Mouse (Mus musculus) heart, postnatal 0 days (tissue): Measurements from ENCODE around the gene Fgfr2. TPM values are rescaled to one million over a fixed set of nuclear protein-coding genes. Genes with fewer than 3 reads are reported as not detected.

ENCODE experiments used
- ATAC-seq: fragments of 200-750 bp; cut with Nextera tagmentation; 2 replicates; pipeline ENCODE4 v1.8.0; 2017; ENCODE audit warnings: low read depth, moderate number of reproducible peaks, moderate library complexity; ENCODE audit not compliant: insufficient read depth
- DNase-seq: peaks from one replicate; pipeline ENCODE4 v3.0.0-alpha.2; 2016; ENCODE audit warnings: low spot score
- H3K27ac ChIP-seq: fragments of 300-500 bp; sonication (generic); 2 replicates; pipeline ENCODE4 v1.5.1; 2014; ENCODE audit warnings: low read depth, mild to moderate bottlenecking
- H3K27me3 ChIP-seq: fragments of 300-500 bp; sonication (generic); 2 replicates; pipeline ENCODE4 v1.6.1; 2014; ENCODE audit warnings: low read length, mixed read lengths; ENCODE audit not compliant: control insufficient read depth, insufficient read depth
- H3K36me3 ChIP-seq: fragments of 300-500 bp; sonication (generic); replicated peaks from 2 replicates; pipeline ENCODE4 v1.6.1; 2014; ENCODE audit warnings: low read length, mixed read lengths; ENCODE audit not compliant: control insufficient read depth, insufficient read depth
- H3K4me1 ChIP-seq: fragments of 300-500 bp; sonication (generic); 2 replicates; pipeline ENCODE4 v1.6.1; 2014; ENCODE audit warnings: antibody characterized with exemption; ENCODE audit not compliant: control insufficient read depth, insufficient read depth
- H3K4me2 ChIP-seq: fragments of 300-500 bp; sonication (generic); 2 replicates; pipeline ENCODE4 v1.6.1; 2014; ENCODE audit warnings: low read depth, mild to moderate bottlenecking, low read length, moderate library complexity
- H3K4me3 ChIP-seq: fragments of 300-500 bp; sonication (generic); 2 replicates; pipeline ENCODE4 v1.5.1; 2014; ENCODE audit warnings: low read depth, low read length
- H3K9ac ChIP-seq: fragments of 300-500 bp; sonication (generic); replicated peaks from 2 replicates; pipeline ENCODE4 v1.6.1; 2014; ENCODE audit warnings: low read depth, low read length, mixed read lengths
- H3K9me3 ChIP-seq: fragments of 300-500 bp; sonication (generic); replicated peaks from 2 replicates; pipeline ENCODE4 v1.6.1; 2016; ENCODE audit warnings: low read length; ENCODE audit not compliant: control insufficient read depth
- CTCF ChIP-seq: IDR thresholded peaks from 2 replicates; pipeline ENCODE4 v1.5.1; 2016; ENCODE audit warnings: antibody characterized with exemption, control low read depth, low read depth
- EP300 ChIP-seq: IDR thresholded peaks from 2 replicates; pipeline ENCODE4 v1.6.1; 2016; ENCODE audit warnings: antibody characterized with exemption, low read depth
- WGBS: fragments of 180-500 bp; shearing (Covaris S2); extraction: QIAGEN DNeasy Blood & Tissue Kit; methylation state at CpG from one replicate; pipeline ENCODE4 v1.1.7; 2014; 5-methylcytosine and 5-hydroxymethylcytosine counted together
- polyA plus RNA-seq: library from polyadenylated mRNA; unstranded; fragments of >200 nt; fragmentation: Nextera tagmentation; extraction: Ambion mirVana; gene quantifications from 2 replicates; pipeline ENCODE4 v1.2.1, GENCODE M21; 2015
- total RNA-seq: library from RNA; depleted of rRNA; stranded (reverse); fragments of >200 nt; gene quantifications from 2 replicates; pipeline ENCODE4 v1.2.3, GENCODE M21; 2014; ENCODE audit warnings: low replicate concordance

Gene Fgfr2
- total and polyA plus RNA-seq, 2 experiments from 2014 or later: 3.8 to 11.5 TPM

- Histone ChIP-seq H3K4me2 (no peak overlapping the region), H3K9me3 (no peaks in the 10 kb centered on the region), H3K9ac (no peak overlapping the region), H3K4me3 (no peak overlapping the region), H3K36me3 (no peaks in the 10 kb centered on the region), H3K27me3 (no peaks in the 10 kb centered on the region), H3K27ac (no peak overlapping the region), H3K4me1 (peaks cover 20% of the 10 kb centered on the region; the same call in 1 of the 2 replicates)
- no peak for ATAC-seq
- no peak for DNase-seq
- 70% methylated on average over 2 of the region's 2 CpGs for WGBS
- TF ChIP-seq EP300 (no peak), CTCF (no peak)
These were observed 182.6 kb downstream of the Fgfr2 start for GRCm38 (mm10) chr7:132940569-132940968.

- Histone ChIP-seq H3K9ac (no peak overlapping the region), H3K4me2 (no peak overlapping the region), H3K27me3 (no peaks in the 10 kb centered on the region), H3K36me3 (no peaks in the 10 kb centered on the region), H3K4me1 (peaks cover 20% of the 10 kb centered on the region; the same call in 1 of the 2 replicates), H3K27ac (no peak overlapping the region), H3K9me3 (no peaks in the 10 kb centered on the region), H3K4me3 (no peak overlapping the region)
- no peak for TF ChIP-seq CTCF
- TF ChIP-seq EP300: no peak
- DNase-seq: no peak
- WGBS: 93% methylated on average over 2 of the region's 2 CpGs
- ATAC-seq: no peak
These were observed 184.0 kb downstream of the Fgfr2 start for GRCm38 (mm10) chr7:132939118-132939517.

GRCm38 (mm10) chr7:132934743-132935142 lies 188.4 kb downstream of the Fgfr2 start:
- ATAC-seq (no peak), DNase-seq (no peak)
- Histone ChIP-seq H3K4me2 (no peak overlapping the region), H3K27ac (no peak overlapping the region), H3K36me3 (no peaks in the 10 kb centered on the region), H3K4me1 (peaks cover 12% of the 10 kb centered on the region; the same call in 1 of the 2 replicates), H3K9ac (no peak overlapping the region), H3K4me3 (no peak overlapping the region), H3K27me3 (no peaks in the 10 kb centered on the region), H3K9me3 (no peaks in the 10 kb centered on the region)
- TF ChIP-seq EP300 (no peak), CTCF (peak; percentile 23)

GRCm38 (mm10) chr7:132933331-132933730 lies 189.8 kb downstream of the Fgfr2 start:
- no peak overlapping the region for H3K4me2 ChIP-seq
- DNase-seq: no peak
- H3K9ac ChIP-seq: no peak overlapping the region
- no peak for ATAC-seq
- no peaks in the 10 kb centered on the region for H3K9me3 ChIP-seq
- TF ChIP-seq CTCF: no peak
- no peak for TF ChIP-seq EP300
- H3K4me3 ChIP-seq: no peak overlapping the region
- H3K4me1 ChIP-seq: peaks cover 7% of the 10 kb centered on the region; the same call in 1 of the 2 replicates
- H3K27me3 ChIP-seq: no peaks in the 10 kb centered on the region
- H3K27ac ChIP-seq: no peak overlapping the region
- H3K36me3 ChIP-seq: no peaks in the 10 kb centered on the region
- 90% methylated on average over 1 of the region's 1 CpGs for WGBS

- TF ChIP-seq EP300 (no peak), CTCF (no peak)
- no peaks in the 10 kb centered on the region for H3K36me3 ChIP-seq
- no peaks in the 10 kb centered on the region for H3K9me3 ChIP-seq
- H3K27ac ChIP-seq: peak overlapping the region; percentile 98
- peak overlapping the region; percentile 91 for H3K4me3 ChIP-seq
- H3K9ac ChIP-seq: peak overlapping the region; percentile 93
- WGBS: under 1% methylated on average over 55 of the region's 55 CpGs
- H3K4me2 ChIP-seq: peak overlapping the region; percentile 77
- no peaks in the 10 kb centered on the region for H3K27me3 ChIP-seq
- peaks cover 7% of the 10 kb centered on the region; the same call in 1 of the 2 replicates for H3K4me1 ChIP-seq
- ATAC-seq (peak; percentile 32; the same call in 1 of the 2 replicates), DNase-seq (peak; percentile 29)
These were observed 191.4 kb downstream of the Fgfr2 start for GRCm38 (mm10) chr7:132931560-132932351.
